Mouse (Mus musculus): Measurements from ENCODE around the gene Usp50. TPM values are rescaled to one million over a fixed set of nuclear protein-coding genes. Genes with fewer than 3 reads are reported as not detected.

Usp50 gene
- total and polyA plus RNA-seq, 3 experiments, result 0.07 to 0.55 TPM; not detected in 1

DNA sequence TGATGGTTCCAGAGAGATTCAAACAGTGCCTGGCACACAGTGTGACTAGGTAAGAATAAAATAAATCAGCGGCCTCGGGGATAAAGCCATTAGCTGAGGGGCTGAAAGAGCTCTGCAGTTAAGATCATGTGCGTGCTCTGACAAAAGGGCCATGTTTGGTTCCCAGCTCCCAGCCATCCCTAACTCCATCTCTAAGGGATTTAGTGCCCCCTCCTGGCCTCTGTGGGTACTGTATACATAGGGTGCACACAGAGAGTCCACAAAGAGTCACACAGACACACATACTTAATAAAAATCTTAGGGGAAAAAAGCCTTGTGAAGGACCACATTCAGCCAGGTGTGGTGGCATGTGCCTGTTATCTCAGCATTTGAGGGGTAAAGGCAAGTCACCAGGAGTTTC is 15.7 kb downstream of the Usp50 start:
- DNase-seq (ENCODE audit: low spot score) (no peak), ATAC-seq (ENCODE audit: extremely low read depth, insufficient number of reproducible peaks, low FRiP score, poor library complexity, severe bottlenecking) (no peak)
- Histone ChIP-seq H3K4me3 (ENCODE audit: low read depth, low read length) (no peak overlapping the region), H3K36me3 (replicated peaks) (peaks cover 17% of the 10 kb centered on the region), H3K4me1 (ENCODE audit: insufficient read depth, low read depth, low read length) (0 out of 2 replicates have a peak, but pooled peaks cover 8% of the 10 kb centered on the region), H3K27me3 (ENCODE audit: insufficient read depth, low read length) (peaks cover 15% of the 10 kb centered on the region), H3K9me3 (replicated peaks) (no peaks in the 10 kb centered on the region)
- no peak for TF ChIP-seq POLR2AphosphoS5 (IDR thresholded peaks at IDR 0.05; ENCODE audit: insufficient replicate concordance, low read depth, low read length)
- no peak for TF ChIP-seq CTCF (IDR thresholded peaks at IDR 0.05; ENCODE audit: low read depth, low read length)
- TF ChIP-seq TAL1 (conservative IDR thresholded peaks at IDR 0.05; ENCODE audit: low read depth, low read length), result no peak
- no peak for TF ChIP-seq GATA1 (IDR thresholded peaks at IDR 0.05; ENCODE audit: borderline replicate concordance, low read length)
- no peak for TF ChIP-seq GATA2 (IDR thresholded peaks at IDR 0.05; ENCODE audit: borderline replicate concordance, low read depth, low read length)

- H3K4me1 ChIP-seq (ENCODE audit: insufficient read depth, low read depth, low read length), result 0 out of 2 replicates have a peak, but pooled peaks cover 4% of the 10 kb centered on the region
- no peak overlapping the region for H3K4me3 ChIP-seq (ENCODE audit: low read depth, low read length)
- H3K9me3 ChIP-seq (replicated peaks), result no peaks in the 10 kb centered on the region
- TF ChIP-seq TAL1 (conservative IDR thresholded peaks at IDR 0.05; ENCODE audit: low read depth, low read length), result no peak
- TF ChIP-seq CTCF (IDR thresholded peaks at IDR 0.05; ENCODE audit: low read depth, low read length), result no peak
- no peak for TF ChIP-seq GATA1 (IDR thresholded peaks at IDR 0.05; ENCODE audit: borderline replicate concordance, low read length)
- no peak for TF ChIP-seq POLR2AphosphoS5 (IDR thresholded peaks at IDR 0.05; ENCODE audit: insufficient replicate concordance, low read depth, low read length)
- TF ChIP-seq GATA2 (IDR thresholded peaks at IDR 0.05; ENCODE audit: borderline replicate concordance, low read depth, low read length), result no peak
- ATAC-seq (ENCODE audit: extremely low read depth, insufficient number of reproducible peaks, low FRiP score, poor library complexity, severe bottlenecking) (no peak), DNase-seq (ENCODE audit: low spot score) (no peak)
- H3K27me3 ChIP-seq (ENCODE audit: insufficient read depth, low read length), result peaks cover 10% of the 10 kb centered on the region
- peaks cover 33% of the 10 kb centered on the region for H3K36me3 ChIP-seq (replicated peaks)
Observed at GRCm38 (mm10) chr2:126765867-126766582, 17.2 kb downstream of the Usp50 start.

DNA sequence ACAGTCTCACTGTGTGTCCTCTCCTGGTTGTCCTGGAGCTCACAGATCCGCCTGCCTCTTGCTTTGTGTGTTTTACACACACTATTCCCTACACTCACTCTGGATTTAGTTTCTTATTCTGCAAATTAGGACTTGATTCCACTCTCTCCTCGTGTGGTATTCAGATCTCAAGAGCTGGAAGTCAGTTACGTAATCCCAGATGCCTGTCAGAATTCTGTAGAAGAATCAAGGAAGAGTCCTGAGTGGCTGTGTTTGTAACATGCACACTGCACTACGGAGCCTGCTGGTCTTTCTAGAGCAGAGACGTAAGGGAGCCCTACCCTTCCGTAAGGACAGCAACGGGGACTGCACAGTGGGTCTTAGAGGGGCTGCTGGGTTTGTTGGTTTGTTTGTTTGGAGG is 23.9 kb downstream of the Usp50 start:
- Histone ChIP-seq H3K9me3 (replicated peaks) (no peaks in the 10 kb centered on the region), H3K4me1 (ENCODE audit: insufficient read depth, low read depth, low read length) (no peaks in the 10 kb centered on the region), H3K4me3 (ENCODE audit: low read depth, low read length) (no peak overlapping the region), H3K36me3 (replicated peaks) (peaks cover 92% of the 10 kb centered on the region), H3K27me3 (ENCODE audit: insufficient read depth, low read length) (no peaks in the 10 kb centered on the region)
- DNase-seq (ENCODE audit: low spot score) (no peak), ATAC-seq (ENCODE audit: extremely low read depth, insufficient number of reproducible peaks, low FRiP score, poor library complexity, severe bottlenecking) (no peak)
- TF ChIP-seq TAL1 (conservative IDR thresholded peaks at IDR 0.05; ENCODE audit: low read depth, low read length) (no peak), GATA2 (IDR thresholded peaks at IDR 0.05; ENCODE audit: borderline replicate concordance, low read depth, low read length) (no peak), CTCF (IDR thresholded peaks at IDR 0.05; ENCODE audit: low read depth, low read length) (no peak), GATA1 (IDR thresholded peaks at IDR 0.05; ENCODE audit: borderline replicate concordance, low read length) (no peak), POLR2AphosphoS5 (IDR thresholded peaks at IDR 0.05; ENCODE audit: insufficient replicate concordance, low read depth, low read length) (no peak)

GRCm38 (mm10) chr2:126755664-126756063 is 27.6 kb downstream of the Usp50 start:
- TF ChIP-seq GATA2 (IDR thresholded peaks at IDR 0.05; ENCODE audit: borderline replicate concordance, low read depth, low read length) (no peak), CTCF (IDR thresholded peaks at IDR 0.05; ENCODE audit: low read depth, low read length) (no peak), GATA1 (IDR thresholded peaks at IDR 0.05; ENCODE audit: borderline replicate concordance, low read length) (no peak), POLR2AphosphoS5 (IDR thresholded peaks at IDR 0.05; ENCODE audit: insufficient replicate concordance, low read depth, low read length) (no peak), TAL1 (conservative IDR thresholded peaks at IDR 0.05; ENCODE audit: low read depth, low read length) (no peak)
- H3K4me3 ChIP-seq (ENCODE audit: low read depth, low read length), result no peak overlapping the region
- H3K9me3 ChIP-seq (replicated peaks), result no peaks in the 10 kb centered on the region
- DNase-seq (ENCODE audit: low spot score), result no peak
- H3K27me3 ChIP-seq (ENCODE audit: insufficient read depth, low read length), result no peaks in the 10 kb centered on the region
- ATAC-seq (ENCODE audit: extremely low read depth, insufficient number of reproducible peaks, low FRiP score, poor library complexity, severe bottlenecking), result no peak
- peaks cover 93% of the 10 kb centered on the region for H3K36me3 ChIP-seq (replicated peaks)
- no peaks in the 10 kb centered on the region for H3K4me1 ChIP-seq (ENCODE audit: insufficient read depth, low read depth, low read length)

DNA sequence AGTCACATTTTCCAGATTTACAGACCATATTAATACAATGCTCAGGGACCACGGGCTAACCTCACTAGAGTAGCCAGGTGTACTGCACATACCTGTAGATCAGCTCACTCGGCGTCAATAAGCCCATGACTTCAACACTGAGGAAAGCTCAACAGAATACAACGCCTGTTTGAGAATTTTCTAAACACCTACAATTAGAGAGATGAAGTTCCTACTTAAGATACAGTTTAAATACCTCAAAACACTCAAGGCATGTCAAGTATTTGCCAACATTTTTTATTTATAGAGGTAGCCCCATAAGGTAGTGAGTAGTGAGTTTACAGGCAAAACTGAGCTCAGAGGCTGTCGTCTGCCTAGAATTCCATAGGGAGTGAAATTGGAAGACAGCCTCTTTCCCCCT is 39.9 kb downstream of the Usp50 start:
- no peaks in the 10 kb centered on the region for H3K27me3 ChIP-seq (ENCODE audit: insufficient read depth, low read length)
- ATAC-seq (ENCODE audit: extremely low read depth, insufficient number of reproducible peaks, low FRiP score, poor library complexity, severe bottlenecking) (no peak), DNase-seq (ENCODE audit: low spot score) (no peak)
- H3K36me3 ChIP-seq (replicated peaks), result peaks cover 83% of the 10 kb centered on the region
- H3K9me3 ChIP-seq (replicated peaks), result no peaks in the 10 kb centered on the region
- H3K4me1 ChIP-seq (ENCODE audit: insufficient read depth, low read depth, low read length), result no peaks in the 10 kb centered on the region; the same call in 1 of the 2 replicates
- no peak overlapping the region for H3K4me3 ChIP-seq (ENCODE audit: low read depth, low read length)
- no peak for TF ChIP-seq POLR2AphosphoS5 (IDR thresholded peaks at IDR 0.05; ENCODE audit: insufficient replicate concordance, low read depth, low read length)
- TF ChIP-seq GATA2 (IDR thresholded peaks at IDR 0.05; ENCODE audit: borderline replicate concordance, low read depth, low read length), result no peak

GRCm38 (mm10) chr2:126740314-126740713 is 43.0 kb downstream of the Usp50 start:
- no peak for ATAC-seq (ENCODE audit: extremely low read depth, insufficient number of reproducible peaks, low FRiP score, poor library complexity, severe bottlenecking)
- H3K4me3 ChIP-seq (ENCODE audit: low read depth, low read length), result no peak overlapping the region
- no peaks in the 10 kb centered on the region for H3K9me3 ChIP-seq (replicated peaks)
- H3K27me3 ChIP-seq (ENCODE audit: insufficient read depth, low read length), result no peaks in the 10 kb centered on the region
- peaks cover 78% of the 10 kb centered on the region for H3K36me3 ChIP-seq (replicated peaks)
- TF ChIP-seq GATA1 (IDR thresholded peaks at IDR 0.05; ENCODE audit: borderline replicate concordance, low read length) (no peak), GATA2 (IDR thresholded peaks at IDR 0.05; ENCODE audit: borderline replicate concordance, low read depth, low read length) (no peak), TAL1 (conservative IDR thresholded peaks at IDR 0.05; ENCODE audit: low read depth, low read length) (no peak), POLR2AphosphoS5 (IDR thresholded peaks at IDR 0.05; ENCODE audit: insufficient replicate concordance, low read depth, low read length) (no peak), CTCF (IDR thresholded peaks at IDR 0.05; ENCODE audit: low read depth, low read length) (no peak)
- no peak for DNase-seq (ENCODE audit: low spot score)
- H3K4me1 ChIP-seq (ENCODE audit: insufficient read depth, low read depth, low read length), result no peaks in the 10 kb centered on the region; the same call in 1 of the 2 replicates
